Mouse (Mus musculus): ENCODE measurements around the gene Cry2.
"Not testable (repeated sequence)": the region's sequence is repeated elsewhere in the genome, so short reads cannot be mapped to it uniquely, and the experiment has no call there.

Gene Cry2

DNA sequence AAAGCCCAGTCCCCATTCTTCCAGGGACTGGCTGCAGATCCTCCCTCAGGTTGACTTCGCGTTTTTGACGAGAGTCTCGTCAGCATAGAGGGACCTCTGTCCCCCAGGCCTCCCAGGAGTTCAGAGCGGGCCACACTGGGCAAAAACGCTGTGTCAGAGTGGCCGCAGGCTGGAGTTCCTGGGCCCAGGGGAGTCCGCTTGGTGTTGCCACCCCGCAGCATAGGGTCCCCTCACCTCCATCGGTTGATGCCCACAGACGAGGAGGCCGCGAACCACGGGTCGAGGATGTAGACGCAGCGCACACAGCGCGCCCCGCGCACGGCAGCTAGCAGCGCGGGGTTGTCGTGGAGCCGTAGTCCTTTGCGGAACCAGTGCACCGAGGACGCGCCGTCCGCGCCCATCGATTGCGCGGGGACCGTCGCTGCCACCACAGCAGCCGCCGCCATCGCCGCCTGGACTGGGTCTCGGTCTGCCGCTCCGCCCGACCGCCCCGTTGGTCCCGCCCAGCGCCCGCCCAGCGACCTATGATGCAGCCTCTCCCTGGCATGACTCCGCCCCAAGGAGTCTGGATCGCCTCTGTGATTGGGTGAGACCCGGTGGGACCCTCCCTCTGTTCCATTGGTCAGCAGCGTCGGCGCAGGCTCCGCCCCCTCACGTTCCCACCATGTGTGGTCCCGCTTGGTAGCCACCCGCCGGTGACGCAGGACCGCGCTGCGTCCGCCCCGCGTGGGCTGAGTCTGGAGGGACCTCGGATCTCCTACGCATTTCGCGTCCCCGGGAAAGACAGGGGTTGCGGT, at the start of gene Cry2:
Cry2 (minus strand) TSS at position 466 of the 797 bp plus-strand sequence.
- DNase-seq (ENCODE audit: low read depth, low spot score): peak; percentile 98

DNA sequence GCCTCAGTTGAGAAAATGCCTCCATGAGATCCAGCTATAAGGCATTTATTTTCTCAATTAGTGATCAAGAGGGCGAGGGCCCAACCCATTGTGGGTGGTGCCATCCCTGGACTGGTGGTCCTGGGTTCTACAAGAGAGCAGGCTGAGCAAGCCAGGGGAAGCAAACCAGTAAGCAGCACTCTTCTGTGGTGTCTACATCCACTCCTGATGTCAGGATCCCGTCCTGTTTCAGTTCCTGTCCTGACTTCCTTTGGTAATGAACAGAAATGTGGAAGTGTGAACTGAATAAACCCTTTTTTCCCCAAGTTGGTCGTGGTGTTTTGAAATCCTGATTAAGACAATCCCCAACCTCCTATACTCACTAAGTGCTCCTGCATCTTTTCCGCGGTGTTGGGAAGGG, 49.7 kb upstream of the Cry2 start:
- no peak for DNase-seq (ENCODE audit: low read depth, low spot score)

DNA sequence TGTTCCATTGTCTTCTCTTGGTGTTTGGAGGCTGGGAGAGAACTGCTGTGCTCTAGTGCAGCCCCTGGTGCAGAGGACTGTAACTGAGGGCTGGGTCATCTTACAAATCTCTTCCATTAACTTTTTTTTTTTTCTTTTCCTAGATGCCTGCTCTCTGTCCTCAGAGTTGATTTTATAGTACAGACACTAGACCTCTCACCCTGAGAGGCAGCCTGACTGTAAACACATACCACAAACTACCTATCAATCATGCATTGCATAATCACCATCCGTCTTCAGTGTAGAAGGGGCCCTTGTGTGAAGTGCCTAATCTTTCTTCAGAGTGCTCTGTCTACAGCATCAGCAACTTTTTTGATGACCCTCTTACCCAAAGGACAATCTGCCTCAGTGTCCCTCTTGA, 48.7 kb upstream of the Cry2 start:
- DNase-seq (ENCODE audit: low read depth, low spot score): no peak

DNA sequence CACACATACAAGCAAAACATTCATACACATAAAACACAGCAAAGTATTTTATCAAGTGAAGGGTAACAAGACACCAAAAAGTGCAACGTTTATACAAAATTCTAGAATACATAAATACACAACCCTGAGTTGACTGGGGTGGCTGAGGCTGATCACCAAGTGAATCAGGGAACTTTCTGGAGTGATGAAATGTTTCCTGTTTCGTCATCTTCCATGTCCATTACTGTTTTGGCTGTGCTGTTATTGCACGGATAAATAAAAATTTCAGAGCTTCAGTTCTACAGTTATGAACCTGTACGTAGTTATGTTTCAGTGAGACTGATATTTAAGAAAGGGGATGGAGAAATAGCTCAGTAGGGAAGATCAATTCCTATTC, 44.5 kb upstream of the Cry2 start:
- DNase-seq (ENCODE audit: low read depth, low spot score): no peak

DNA sequence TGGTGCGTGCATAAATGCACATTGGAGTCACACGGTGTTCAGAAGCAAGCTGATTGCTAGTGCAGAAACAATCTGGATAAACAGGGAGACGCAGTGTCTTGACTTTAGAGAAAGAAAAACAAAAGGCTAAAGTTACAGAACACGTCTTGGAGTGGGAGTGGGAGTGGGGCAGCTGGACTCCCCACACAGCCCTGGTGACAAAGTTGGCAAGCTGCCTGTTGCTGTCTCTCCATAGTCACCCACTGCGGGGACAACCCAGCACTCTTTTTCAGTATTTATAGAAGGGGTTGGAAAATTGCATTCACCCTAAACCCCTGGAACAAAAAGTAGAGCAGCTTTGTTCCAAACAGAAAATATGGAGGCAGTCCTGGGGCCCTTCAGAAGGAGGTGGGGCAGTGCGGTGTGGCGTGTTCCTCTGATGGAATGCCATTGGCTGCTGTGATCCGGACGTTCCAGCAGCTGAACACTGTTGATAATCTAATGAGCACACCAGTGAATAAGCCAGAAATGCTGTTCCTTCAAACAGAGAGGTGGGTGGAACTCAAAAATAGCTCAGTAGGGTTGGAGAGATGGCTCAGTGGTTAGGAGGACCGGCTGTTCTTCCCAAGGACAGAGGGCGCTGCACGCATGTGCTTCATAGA, 43.9 kb upstream of the Cry2 start:
- DNase-seq (ENCODE audit: low read depth, low spot score): no peak

DNA sequence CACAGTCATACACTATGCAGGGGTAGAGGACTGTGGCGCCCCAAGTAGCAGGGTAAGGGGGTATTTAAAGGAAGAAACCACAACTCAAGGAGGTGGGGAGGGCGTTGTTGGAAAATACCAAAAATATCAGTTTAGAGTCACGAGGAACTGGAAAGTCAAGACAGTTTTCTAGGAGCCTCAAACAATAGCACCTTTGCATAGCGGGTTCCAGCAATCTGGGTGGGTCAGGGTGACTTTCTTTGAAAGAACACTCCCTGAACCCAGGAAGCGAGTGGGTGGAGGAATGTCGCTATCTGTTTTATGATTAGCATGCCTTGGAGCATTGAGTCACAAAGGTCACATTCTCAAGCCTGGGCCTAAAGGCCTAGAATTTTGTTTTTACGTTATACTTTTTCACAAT, 42.7 kb upstream of the Cry2 start:
- not testable (repeated sequence) for DNase-seq (ENCODE audit: low read depth, low spot score)

DNA sequence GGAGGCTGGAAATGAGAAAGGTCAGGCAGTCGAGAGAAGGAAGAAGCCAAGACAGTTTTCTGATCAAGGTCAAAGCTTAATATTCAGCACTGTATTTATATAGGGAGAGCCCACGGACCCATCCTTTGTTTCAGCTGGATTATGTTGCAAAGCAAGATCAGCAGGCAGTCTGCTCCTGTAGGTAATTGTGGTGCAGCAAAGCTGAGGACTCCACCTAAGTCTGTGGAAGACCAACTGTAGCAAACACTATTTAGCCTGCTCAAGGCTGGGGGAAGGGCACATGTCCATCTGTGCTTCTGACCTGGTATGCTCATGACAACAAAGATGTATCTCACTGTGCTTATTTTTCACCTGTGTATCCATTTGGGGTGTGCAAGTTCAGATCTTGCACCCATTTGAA, 41.9 kb upstream of the Cry2 start:
- DNase-seq (ENCODE audit: low read depth, low spot score): no peak

DNA sequence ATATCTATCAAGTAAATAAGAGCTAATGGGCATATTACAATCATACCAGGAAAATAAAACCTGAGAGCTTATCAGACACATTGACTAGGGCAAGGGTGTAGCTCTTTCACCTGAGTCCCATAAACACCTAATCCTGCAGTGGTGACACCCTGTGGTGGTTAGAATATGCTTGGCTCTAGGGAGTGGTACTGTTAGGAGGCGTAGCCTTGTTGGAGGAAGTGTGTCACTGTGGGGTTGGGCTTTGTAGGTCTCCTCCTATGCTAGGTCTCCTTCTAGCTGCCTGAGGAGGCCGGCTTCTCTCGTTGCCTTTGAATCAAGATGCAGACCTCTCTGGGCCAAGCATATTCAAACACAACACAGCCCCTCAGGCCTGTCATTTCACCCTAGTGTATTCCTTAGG, 41.1 kb upstream of the Cry2 start:
- DNase-seq (ENCODE audit: low read depth, low spot score): no peak

DNA sequence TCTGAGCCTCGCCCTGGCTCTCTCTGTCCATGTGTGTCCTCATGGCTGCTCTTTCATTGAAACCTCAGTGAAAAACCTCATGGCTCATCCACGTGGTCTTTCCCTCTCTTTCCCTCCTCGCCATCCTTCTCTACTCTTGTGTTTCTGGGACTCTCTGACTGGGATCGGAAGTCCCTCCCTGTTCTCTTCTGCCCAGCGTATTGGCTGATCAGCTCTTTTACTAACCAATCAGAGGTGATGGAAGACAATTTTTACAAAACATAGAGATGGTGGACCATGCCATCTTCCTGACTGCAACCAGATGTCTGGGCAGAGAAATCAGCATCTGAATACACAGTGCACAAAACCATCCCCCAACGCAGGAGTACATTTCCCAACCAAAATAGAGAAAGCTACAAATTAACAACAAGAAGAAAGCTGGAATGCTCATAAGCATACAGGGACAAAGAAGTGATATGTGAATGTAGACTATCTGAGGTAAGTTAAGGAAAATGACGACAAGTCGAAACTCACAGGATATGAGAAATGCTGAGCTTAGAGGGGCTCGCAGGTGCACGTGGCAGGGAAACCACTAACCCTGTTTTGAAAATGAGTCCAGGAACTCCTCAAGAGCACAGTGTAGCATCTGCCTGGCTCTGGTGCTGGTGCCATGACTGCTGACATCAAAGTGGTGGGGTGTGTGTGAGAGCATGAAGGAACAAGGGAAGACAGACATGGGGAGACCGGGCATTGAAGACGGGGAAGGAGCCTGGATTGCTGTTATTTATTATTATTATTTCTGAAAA, 38.2 kb upstream of the Cry2 start:
- no peak for DNase-seq (ENCODE audit: low read depth, low spot score)

DNA sequence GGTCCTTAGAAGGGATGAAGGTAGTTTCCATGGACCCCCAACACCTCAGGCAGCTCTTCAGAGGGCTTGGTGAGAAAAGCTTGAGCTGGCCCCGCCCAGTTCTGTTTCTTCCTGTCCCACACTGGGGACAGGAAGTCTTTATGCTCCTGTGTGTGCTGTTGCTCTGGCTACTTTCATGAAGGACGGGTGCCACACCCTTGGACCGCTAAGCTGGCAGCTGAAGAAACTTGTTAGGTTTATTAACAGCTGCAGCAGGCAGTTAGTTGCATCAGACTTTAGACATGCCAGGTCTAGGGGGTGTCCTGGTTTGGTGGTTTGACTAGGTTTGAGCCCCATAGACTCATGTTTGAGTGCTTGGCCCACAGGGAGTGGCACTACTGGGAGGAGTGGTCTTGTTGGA, 30.8 kb upstream of the Cry2 start:
- no peak for DNase-seq (ENCODE audit: low read depth, low spot score)

DNA sequence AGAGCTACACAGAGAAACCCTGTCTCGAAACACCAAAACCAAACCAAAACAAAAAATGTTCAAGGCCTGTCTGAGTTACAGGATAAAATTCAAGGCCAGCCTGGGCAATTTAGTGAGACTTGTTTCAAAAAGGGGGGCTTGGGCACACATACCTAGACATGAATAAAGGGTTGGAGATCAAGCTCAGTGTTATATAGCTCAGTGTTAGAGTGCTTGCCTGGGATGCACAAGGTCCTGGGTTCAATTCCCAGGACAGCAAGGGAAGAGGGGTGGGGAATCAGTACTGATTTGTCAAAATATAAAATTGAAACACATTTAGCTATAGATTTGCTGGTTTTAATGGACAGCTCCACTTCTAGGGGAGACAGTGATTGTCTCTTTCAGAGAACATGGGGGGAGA, 27.4 kb upstream of the Cry2 start:
- no peak for DNase-seq (ENCODE audit: low read depth, low spot score)

DNA sequence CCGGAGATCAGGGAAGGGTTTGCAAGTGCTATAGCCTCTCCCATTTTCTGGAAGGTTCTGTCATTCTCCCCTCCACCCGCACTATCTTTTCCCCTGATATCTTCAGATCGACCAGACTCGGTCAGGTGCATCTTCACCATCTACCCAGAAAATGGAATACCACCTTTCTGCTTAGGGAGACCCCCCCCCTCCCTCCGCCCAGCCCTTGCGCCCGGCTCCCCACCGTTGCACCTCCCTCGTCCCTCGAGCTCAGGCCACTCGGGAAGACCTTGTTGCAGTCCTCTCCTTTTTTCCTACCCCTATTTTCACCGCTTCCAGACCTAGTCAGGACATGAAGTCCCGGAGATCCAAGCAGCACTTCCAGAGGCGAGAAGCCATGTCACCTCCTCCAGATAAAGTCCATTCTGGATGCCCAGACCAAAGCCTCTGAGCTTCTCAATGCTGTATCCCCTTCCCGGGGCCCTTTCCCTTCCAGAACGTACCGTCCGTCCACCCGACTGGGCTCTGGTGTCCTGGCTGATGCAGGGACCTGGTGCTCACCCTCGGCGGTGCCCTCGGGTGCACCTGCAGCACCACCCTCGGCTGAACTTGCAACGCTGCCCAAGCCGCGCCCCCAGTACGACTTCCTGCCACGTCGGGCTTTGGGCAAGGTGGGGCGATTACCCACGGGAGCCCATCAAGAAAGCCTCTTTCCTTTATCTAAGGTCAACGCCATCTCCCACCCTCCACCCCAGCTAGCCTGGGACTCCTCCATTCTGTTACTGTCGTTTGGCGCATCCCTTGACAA, 26.3 kb upstream of the Cry2 start, which contains the start of gene Slc35c1:
Slc35c1 (minus strand) TSS at position 618 of the 787 bp plus-strand sequence.
- DNase-seq (ENCODE audit: low read depth, low spot score): no peak

DNA sequence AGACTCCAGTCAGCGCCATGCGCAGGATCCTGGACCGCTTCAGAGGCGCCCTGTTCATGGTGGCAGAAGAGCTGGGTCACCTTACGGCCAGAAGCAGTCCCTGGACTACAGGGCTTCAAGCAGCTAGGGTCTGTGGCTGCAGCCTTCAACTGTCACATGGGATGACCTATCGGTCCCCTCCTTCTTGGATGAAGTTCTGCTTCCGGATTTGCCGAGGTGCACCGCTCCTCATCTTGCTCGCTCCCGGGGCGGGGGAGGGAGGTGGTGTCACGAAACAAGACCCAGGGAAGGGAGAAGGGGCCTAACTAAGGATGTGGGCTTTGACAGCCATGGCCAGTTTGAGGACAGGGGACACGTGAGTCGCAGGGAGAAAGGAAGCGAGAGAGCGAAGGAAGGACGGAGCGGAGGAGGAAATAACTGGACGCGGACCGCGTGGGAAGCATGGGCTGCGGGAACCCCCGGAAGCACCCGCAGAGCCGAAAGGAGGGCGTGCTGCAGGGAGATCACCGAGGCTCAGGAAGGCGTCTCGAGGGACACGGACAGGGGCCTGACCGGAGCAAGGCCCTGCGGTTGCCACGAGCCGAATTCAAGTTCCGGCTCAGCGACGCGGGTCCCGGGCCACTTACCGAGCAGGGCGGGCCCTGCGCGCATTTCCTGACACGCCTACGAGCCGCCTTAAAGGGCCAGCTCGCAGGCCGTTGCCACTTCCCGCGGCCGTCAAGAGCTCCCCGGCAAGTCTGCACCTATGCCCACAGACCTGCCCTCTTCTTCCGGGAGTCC, 25.5 kb upstream of the Cry2 start:
- DNase-seq (ENCODE audit: low read depth, low spot score): peak; percentile 57

DNA sequence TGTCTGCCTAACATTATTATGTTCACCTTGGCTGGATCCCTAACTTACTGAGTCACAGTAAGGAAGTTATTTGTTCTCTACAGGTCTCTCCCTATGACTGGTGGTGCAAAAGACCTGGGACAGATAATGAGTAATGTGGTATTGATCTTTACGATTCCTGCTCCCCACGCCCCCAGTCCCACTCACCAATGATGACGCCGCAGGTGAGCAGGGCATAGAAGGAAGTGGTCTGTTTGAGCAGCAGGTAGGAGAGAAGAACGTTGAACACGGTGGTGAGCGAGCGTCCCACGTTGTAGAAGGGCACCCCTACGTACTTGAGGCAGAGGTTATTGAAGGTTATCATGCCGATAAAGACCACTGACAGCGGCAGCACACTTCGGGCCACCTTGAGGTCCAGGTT, 24.6 kb upstream of the Cry2 start:
- no peak for DNase-seq (ENCODE audit: low read depth, low spot score)

DNA sequence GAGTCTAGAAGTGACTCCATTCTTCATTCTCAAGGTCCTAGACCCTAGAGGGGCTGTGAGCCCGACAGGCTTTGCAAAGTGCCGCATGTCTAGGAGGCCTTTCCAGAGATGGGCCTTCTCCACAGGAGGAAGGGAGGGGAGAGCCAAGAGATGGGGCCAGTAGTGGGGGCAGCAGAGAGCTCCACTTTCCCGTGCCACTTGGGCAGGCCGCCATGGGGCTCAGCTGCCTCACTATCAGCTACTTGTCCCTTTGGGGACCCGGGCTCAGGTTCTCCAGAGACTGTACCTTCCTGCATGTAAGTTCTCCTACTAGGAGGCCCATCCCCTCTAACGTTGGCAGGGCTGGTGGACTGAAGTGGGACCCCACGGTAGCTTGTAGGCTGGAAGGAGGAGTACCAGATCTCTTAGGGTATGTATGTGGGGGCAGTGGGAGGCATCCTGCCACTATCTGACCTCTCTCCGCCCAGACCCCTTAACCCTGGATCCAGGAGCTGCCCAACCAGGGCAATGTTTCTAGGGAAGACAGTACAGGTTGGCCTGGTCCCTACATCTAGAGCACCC, 23.2 kb upstream of the Cry2 start:
- DNase-seq (ENCODE audit: low read depth, low spot score): no peak

DNA sequence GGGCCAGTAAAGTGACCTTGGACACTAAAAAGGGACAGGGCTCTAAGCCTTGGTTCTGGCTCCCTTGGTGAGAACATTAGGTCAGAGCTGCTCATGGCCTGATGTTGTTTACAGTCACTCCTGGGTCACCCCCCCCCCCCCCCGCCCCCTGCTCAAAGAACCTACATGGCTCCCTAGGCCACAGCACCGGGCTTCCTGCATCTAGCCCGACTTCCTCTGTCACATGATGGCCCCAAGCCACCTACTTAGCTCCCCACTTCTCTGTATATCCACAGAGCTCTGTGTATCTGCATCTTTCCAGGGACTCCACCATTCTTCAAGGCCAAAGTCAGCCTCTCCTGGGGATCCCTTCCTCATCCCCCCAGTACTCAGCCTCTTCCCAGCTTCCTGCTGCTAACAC, 21.9 kb upstream of the Cry2 start:
- no peak for DNase-seq (ENCODE audit: low read depth, low spot score)

DNA sequence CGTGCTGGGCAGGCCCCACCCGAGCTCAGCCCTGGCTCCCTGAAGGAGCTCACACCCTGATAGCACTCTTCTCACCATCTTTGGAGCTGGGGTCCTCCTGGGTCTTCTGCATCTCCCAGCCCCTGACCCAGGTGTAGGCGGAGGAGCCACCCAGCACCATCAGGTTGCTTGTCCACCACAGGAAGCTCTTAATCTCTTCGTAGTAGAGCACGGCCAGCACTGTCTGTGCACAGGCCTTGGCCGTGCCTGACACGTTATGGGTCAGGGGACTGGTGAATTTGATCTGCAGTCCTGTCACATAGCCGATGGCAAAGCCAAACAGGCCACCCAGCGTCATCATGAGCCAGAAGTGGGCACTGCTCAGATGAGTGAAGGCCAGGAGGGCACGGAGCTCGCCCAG, 20.3 kb upstream of the Cry2 start:
- DNase-seq (ENCODE audit: low read depth, low spot score): no peak

DNA sequence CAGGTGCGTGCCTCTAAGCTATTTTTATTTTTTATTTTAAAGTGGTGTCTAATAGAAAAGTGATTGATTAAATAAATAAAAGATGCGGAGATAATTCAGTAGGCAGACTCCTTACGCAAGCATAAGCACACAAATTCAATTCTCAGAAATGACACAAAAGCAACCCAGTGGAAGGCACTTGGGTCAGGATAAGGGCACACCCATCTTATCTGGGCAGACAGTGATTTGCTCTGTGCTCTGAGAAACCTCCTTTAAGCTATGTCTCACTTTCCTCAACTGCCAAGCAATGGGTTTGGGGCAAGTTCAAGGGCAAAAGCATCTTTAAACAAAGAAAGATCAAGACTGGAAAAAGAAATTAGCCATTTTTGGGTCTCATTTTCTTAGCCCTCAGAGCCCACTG, 17.3 kb upstream of the Cry2 start:
- DNase-seq (ENCODE audit: low read depth, low spot score): no peak

DNA sequence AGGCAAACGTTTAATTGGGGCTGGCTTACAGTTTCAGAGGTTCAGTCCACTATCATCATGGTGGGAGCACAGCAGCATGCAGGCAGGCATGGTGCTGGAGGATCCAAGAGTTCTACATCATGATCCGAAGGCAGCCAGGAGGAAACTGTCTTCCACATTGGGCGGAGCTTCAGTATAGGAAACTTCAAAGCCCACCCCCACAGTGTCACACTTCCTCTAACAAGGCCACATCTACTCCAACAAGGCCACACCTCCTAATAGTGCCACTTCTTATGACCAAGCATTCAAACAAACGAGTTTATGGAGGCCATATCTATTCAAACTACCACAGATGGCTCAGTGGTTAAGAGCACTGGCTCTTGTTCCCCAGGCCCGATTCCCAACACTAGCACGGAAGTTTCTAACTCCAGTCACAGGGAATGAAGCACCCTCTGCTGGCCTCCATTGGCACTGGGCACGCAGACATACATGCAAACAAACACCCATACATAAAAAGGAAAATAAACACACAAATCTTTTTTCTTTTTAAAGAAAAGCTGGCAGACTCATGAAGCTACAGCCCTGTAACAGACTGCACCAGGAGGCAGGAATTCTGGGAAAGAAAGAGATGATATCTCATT, 13.4 kb upstream of the Cry2 start:
- DNase-seq (ENCODE audit: low read depth, low spot score): no peak

DNA sequence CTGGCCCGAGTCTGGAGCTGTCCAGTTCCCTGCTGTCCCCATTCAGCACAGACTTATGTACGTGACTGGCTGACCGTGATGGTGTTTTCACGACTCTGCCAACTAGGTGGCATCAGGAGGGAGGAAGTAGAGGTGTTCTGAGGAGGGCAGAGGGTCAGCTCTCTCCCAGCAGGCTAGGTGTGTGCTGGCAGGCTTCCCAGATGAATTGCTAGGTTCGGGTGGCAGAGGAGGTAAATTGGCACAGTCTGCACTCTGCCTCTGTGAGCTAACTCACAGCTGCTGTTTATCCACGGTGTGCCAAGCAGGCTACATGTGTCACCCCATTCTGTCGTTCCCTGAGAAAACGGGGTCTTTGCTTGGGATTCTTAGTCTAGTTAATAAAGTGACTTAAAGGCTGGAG, 12.8 kb upstream of the Cry2 start:
- DNase-seq (ENCODE audit: low read depth, low spot score): no peak
